Mouse (Mus musculus): ENCODE results near the gene Ucn.

The Ucn gene

GRCm38 (mm10) chr5:31138241-31138967 lies at the start of gene Ucn:
Gene Ucn (minus strand): TSS chr5:31138829.
- DNase-seq (ENCODE audit: low spot score), result peak; percentile 18

GRCm38 (mm10) chr5:31183678-31184077 lies 45.0 kb upstream of the Ucn start:
- DNase-seq (ENCODE audit: low spot score), result no peak

- no peak for DNase-seq (ENCODE audit: low spot score)
These were observed 42.6 kb upstream of the Ucn start for GRCm38 (mm10) chr5:31181183-31181770.

- peak; percentile 95 for DNase-seq (ENCODE audit: low spot score)
These were observed 41.4 kb upstream of the Ucn start, which contains the start of the genes Gm29609 and Gtf3c2 for GRCm38 (mm10) chr5:31179766-31180630. Gene Gm29609 (minus strand): TSS chr5:31179911. Gene Gtf3c2 (minus strand): TSS chr5:31180144.

GRCm38 (mm10) chr5:31179301-31179765 lies 40.7 kb upstream of the Ucn start:
- peak; percentile 24 for DNase-seq (ENCODE audit: low spot score)

- DNase-seq (ENCODE audit: low spot score), result no peak
These were observed 30.0 kb upstream of the Ucn start for GRCm38 (mm10) chr5:31168630-31169029.

- no peak for DNase-seq (ENCODE audit: low spot score)
These were observed 26.2 kb upstream of the Ucn start for GRCm38 (mm10) chr5:31164878-31165277.

GRCm38 (mm10) chr5:31162462-31162861 lies 23.8 kb upstream of the Ucn start:
- DNase-seq (ENCODE audit: low spot score), result no peak

- peak; percentile 83 for DNase-seq (ENCODE audit: low spot score)
These were observed 15.5 kb upstream of the Ucn start, which contains the start of gene Mpv17 for GRCm38 (mm10) chr5:31154152-31154553. Gene Mpv17 (minus strand): TSS chr5:31154251.

GRCm38 (mm10) chr5:31153516-31154151 lies 15.0 kb upstream of the Ucn start:
- peak; percentile 6 for DNase-seq (ENCODE audit: low spot score)

- no peak for DNase-seq (ENCODE audit: low spot score)
These were observed 13.1 kb upstream of the Ucn start for GRCm38 (mm10) chr5:31151746-31152145.

GRCm38 (mm10) chr5:31149781-31150180 lies 11.2 kb upstream of the Ucn start:
- no peak for DNase-seq (ENCODE audit: low spot score)

- no peak for DNase-seq (ENCODE audit: low spot score)
These were observed 368 bp upstream of the Ucn start for GRCm38 (mm10) chr5:31138968-31139425.

- no peak for DNase-seq (ENCODE audit: low spot score)
These were observed 971 bp downstream of the Ucn start for GRCm38 (mm10) chr5:31137658-31138057.

- DNase-seq (ENCODE audit: low spot score), result peak; percentile 11
These were observed 1.8 kb downstream of the Ucn start for GRCm38 (mm10) chr5:31136730-31137424.

- peak; percentile 9 for DNase-seq (ENCODE audit: low spot score)
These were observed 12.6 kb downstream of the Ucn start for GRCm38 (mm10) chr5:31126050-31126449.

- DNase-seq (ENCODE audit: low spot score), result no peak
These were observed 15.1 kb downstream of the Ucn start for GRCm38 (mm10) chr5:31123481-31123880.

- DNase-seq (ENCODE audit: low spot score), result no peak
These were observed 17.5 kb downstream of the Ucn start for GRCm38 (mm10) chr5:31121111-31121510.

- no peak for DNase-seq (ENCODE audit: low spot score)
These were observed 21.7 kb downstream of the Ucn start for GRCm38 (mm10) chr5:31116912-31117311.

- no peak for DNase-seq (ENCODE audit: low spot score)
These were observed 22.3 kb downstream of the Ucn start, which contains the start of gene Trim54 for GRCm38 (mm10) chr5:31116354-31116753. Gene Trim54 (plus strand): TSS chr5:31116712.

GRCm38 (mm10) chr5:31110781-31111180 lies 27.8 kb downstream of the Ucn start:
- peak; percentile 29 for DNase-seq (ENCODE audit: low spot score)

Data from retina, embryonic 14.5 days (tissue).